ENCODE assay signal across 24 mouse cellular contexts in genomic region chr11:114191661-114192060, GRCm38 (mm10).
DNase-seq lines count a peak whose midpoint lies in the region; ATAC-seq lines count a peak whose summit lies in the region.
"Had no signal": no experiment of that assay in that cellular context is flagged by ENCODE, and none has a peak within 500 bp of the region (broad histone marks: within the 10 kb centered on the region; RNA-seq: fewer than 3 reads in every experiment).

No protein-coding gene starts in this region.

- DNase-seq in cerebellum, adult 18-20 months, result peak; percentile 32 to 49
- DNase-seq in forebrain, embryonic 14.5 days (ENCODE audit: low spot score), result no peak
- no peak for DNase-seq in limb, embryonic 10.5 days (ENCODE audit: low spot score)
- DNase-seq in cerebellum, postnatal 25 days, result peak; percentile 41 to 49
- DNase-seq: adrenal gland, adult 8-10 months; gastrocnemius, postnatal 25 days; heart, adult 2 months; heart, postnatal 4 days; kidney, adult 11 months; kidney, postnatal 25 days; liver, embryonic 13.5 days; lung, adult 18-20 months; lung, postnatal 4 days had no signal

- no peak overlapping the region for H3K4me3 ChIP-seq in forebrain, embryonic 14.5 days (ENCODE audit: low read depth, low read length)
- no peak overlapping the region for H3K4me3 ChIP-seq in forebrain, embryonic 16.5 days (replicated peaks; ENCODE audit: low read length)
- no peak overlapping the region for H3K4me3 ChIP-seq in limb, embryonic 13.5 days
- no peak overlapping the region for H3K4me3 ChIP-seq in limb, embryonic 10.5 days
- H3K4me3 ChIP-seq in intestine, embryonic 15.5 days (replicated peaks), result no peak overlapping the region
- H3K4me3 ChIP-seq: forebrain, embryonic 13.5 days; heart, adult 2 months; heart, embryonic 12.5 days; limb, embryonic 15.5 days; liver, embryonic 13.5 days; megakaryocyte, embryonic 14.5 days; midbrain, embryonic 13.5 days had no signal

- H3K27ac ChIP-seq in forebrain, embryonic 14.5 days (ENCODE audit: low read depth, low read length), result no peak overlapping the region
- no peak overlapping the region for H3K27ac ChIP-seq in forebrain, embryonic 16.5 days (ENCODE audit: low read length)
- H3K27ac ChIP-seq in limb, embryonic 13.5 days, result no peak overlapping the region
- H3K27ac ChIP-seq in limb, embryonic 10.5 days, result no peak overlapping the region
- no peak overlapping the region for H3K27ac ChIP-seq in intestine, embryonic 15.5 days
- H3K27ac ChIP-seq: forebrain, embryonic 13.5 days; heart, adult 2 months; limb, embryonic 15.5 days; liver, embryonic 13.5 days; midbrain, embryonic 13.5 days had no signal

- no peaks in the 10 kb centered on the region for H3K27me3 ChIP-seq in forebrain, embryonic 14.5 days (replicated peaks; ENCODE audit: control insufficient read depth, insufficient read depth, low read length)
- no peaks in the 10 kb centered on the region for H3K27me3 ChIP-seq in forebrain, embryonic 16.5 days (replicated peaks; ENCODE audit: control insufficient read depth, insufficient read depth, low read length)
- peaks cover 6% of the 10 kb centered on the region; the same call in 1 of the 2 replicates for H3K27me3 ChIP-seq in limb, embryonic 13.5 days
- H3K27me3 ChIP-seq in limb, embryonic 10.5 days (ENCODE audit: low read depth, poor library complexity, severe bottlenecking), result 0 out of 2 replicates have a peak, but pooled peaks cover 4% of the 10 kb centered on the region
- no peaks in the 10 kb centered on the region for H3K27me3 ChIP-seq in intestine, embryonic 15.5 days (replicated peaks)
- H3K27me3 ChIP-seq: forebrain, embryonic 13.5 days; heart, embryonic 12.5 days; limb, embryonic 15.5 days; liver, embryonic 13.5 days had no signal

- no peak overlapping the region for H3K9ac ChIP-seq in forebrain, embryonic 14.5 days (ENCODE audit: low read length)
- H3K9ac ChIP-seq in forebrain, embryonic 16.5 days (replicated peaks; ENCODE audit: low read depth, low read length), result no peak overlapping the region
- no peak overlapping the region for H3K9ac ChIP-seq in limb, embryonic 13.5 days
- H3K9ac ChIP-seq in intestine, embryonic 15.5 days, result no peak overlapping the region
- H3K9ac ChIP-seq: forebrain, embryonic 13.5 days; heart, embryonic 12.5 days; limb, embryonic 15.5 days; liver, embryonic 13.5 days; midbrain, embryonic 13.5 days had no signal

- WGBS in forebrain, embryonic 14.5 days, result 50% methylated on average over 5 of the region's 5 CpGs
- WGBS in forebrain, embryonic 16.5 days, result 54% methylated on average over 5 of the region's 5 CpGs
- 31% methylated on average over 5 of the region's 5 CpGs for WGBS in limb, embryonic 13.5 days
- WGBS in limb, embryonic 10.5 days, result 55% methylated on average over 5 of the region's 5 CpGs
- 64% methylated on average over 5 of the region's 5 CpGs for WGBS in intestine, embryonic 15.5 days

- peaks cover 9% of the 10 kb centered on the region; the same call in 1 of the 2 replicates for H3K9me3 ChIP-seq in forebrain, embryonic 14.5 days (replicated peaks; ENCODE audit: control insufficient read depth, low read length)
- H3K9me3 ChIP-seq in forebrain, embryonic 16.5 days (ENCODE audit: control insufficient read depth, low read length), result no peaks in the 10 kb centered on the region
- peaks cover 10% of the 10 kb centered on the region for H3K9me3 ChIP-seq in limb, embryonic 13.5 days
- H3K9me3 ChIP-seq in limb, embryonic 10.5 days (replicated peaks), result no peaks in the 10 kb centered on the region; the same call in 1 of the 2 replicates
- H3K9me3 ChIP-seq in intestine, embryonic 15.5 days, result no peaks in the 10 kb centered on the region
- H3K9me3 ChIP-seq: limb, embryonic 15.5 days; liver, embryonic 13.5 days had no signal

- H3K36me3 ChIP-seq in forebrain, embryonic 14.5 days (ENCODE audit: control insufficient read depth, insufficient read depth, low read length), result no peaks in the 10 kb centered on the region
- no peaks in the 10 kb centered on the region for H3K36me3 ChIP-seq in forebrain, embryonic 16.5 days (ENCODE audit: control insufficient read depth, insufficient read depth)
- no peaks in the 10 kb centered on the region for H3K36me3 ChIP-seq in limb, embryonic 13.5 days
- no peaks in the 10 kb centered on the region for H3K36me3 ChIP-seq in limb, embryonic 10.5 days
- H3K36me3 ChIP-seq in intestine, embryonic 15.5 days, result no peaks in the 10 kb centered on the region
- H3K36me3 ChIP-seq: G1E; heart, embryonic 12.5 days; limb, embryonic 15.5 days; liver, embryonic 13.5 days; midbrain, embryonic 13.5 days had no signal

- no peaks in the 10 kb centered on the region for H3K4me1 ChIP-seq in forebrain, embryonic 14.5 days (ENCODE audit: control insufficient read depth, insufficient read depth, low read length)
- H3K4me1 ChIP-seq in forebrain, embryonic 16.5 days (replicated peaks; ENCODE audit: control insufficient read depth, insufficient read depth, low read length), result peaks cover 12% of the 10 kb centered on the region
- peaks cover 36% of the 10 kb centered on the region for H3K4me1 ChIP-seq in limb, embryonic 13.5 days
- H3K4me1 ChIP-seq in limb, embryonic 10.5 days, result peaks cover 19% of the 10 kb centered on the region
- H3K4me1 ChIP-seq in intestine, embryonic 15.5 days (replicated peaks), result no peaks in the 10 kb centered on the region
- H3K4me1 ChIP-seq: liver, embryonic 13.5 days; megakaryocyte, embryonic 14.5 days had no signal

- no peak for ATAC-seq in cerebellum, adult (ENCODE audit: insufficient number of reproducible peaks, low FRiP score, low TSS enrichment)
- peak; percentile 32; the same call in 1 of the 2 replicates for ATAC-seq in forebrain, embryonic 14.5 days
- ATAC-seq in forebrain, embryonic 16.5 days, result no peak
- 0 out of 2 replicates have a peak, but pooled peaks have one; percentile 13 for ATAC-seq in limb, embryonic 13.5 days (ENCODE audit: low FRiP score, low read depth)
- no peak for ATAC-seq in intestine, embryonic 15.5 days
- ATAC-seq: forebrain, embryonic 13.5 days; lung, postnatal 0 days; midbrain, embryonic 13.5 days had no signal

- no peak overlapping the region for H3K4me2 ChIP-seq in forebrain, embryonic 14.5 days (ENCODE audit: low read length)
- H3K4me2 ChIP-seq in forebrain, embryonic 16.5 days (ENCODE audit: low read length), result no peak overlapping the region
- no peak overlapping the region for H3K4me2 ChIP-seq in limb, embryonic 13.5 days (replicated peaks)
- H3K4me2 ChIP-seq in intestine, embryonic 15.5 days (replicated peaks), result no peak overlapping the region
- H3K4me2 ChIP-seq: forebrain, embryonic 13.5 days; heart, embryonic 12.5 days; limb, embryonic 15.5 days; liver, embryonic 13.5 days; midbrain, embryonic 13.5 days had no signal

Comparison
In these comparisons a context has a peak if more than half of its experiments do, and no peak if none do; other contexts are left out.
1. ATAC-seq: peak in forebrain, embryonic 14.5 days (single experiment) and limb, embryonic 13.5 days (single experiment); none in cerebellum, adult (single experiment), forebrain, embryonic 16.5 days (single experiment) and intestine, embryonic 15.5 days (single experiment).
2. DNase-seq: peak in cerebellum, adult 18-20 months (2 of 2) and cerebellum, postnatal 25 days (2 of 2); none in forebrain, embryonic 14.5 days (single experiment) and limb, embryonic 10.5 days (single experiment).